Comparison of ENCODE assay signal across 8 mouse cellular contexts in genomic region chr13:118386511-118387447, GRCm38 (mm10). TPM values are rescaled to one million over a fixed set of nuclear protein-coding genes. Genes with fewer than 3 reads are reported as not detected.
DNase-seq lines count a peak whose midpoint lies in the region; ATAC-seq and TF ChIP-seq lines count a peak whose summit lies in the region.

Gene B430218F22Rik, plus strand, starts transcription at chr13:118386630.
Gene Mrps30, minus strand, starts transcription at chr13:118387252.

- peak; percentile 99 for ATAC-seq in frontal cortex, adult (ENCODE audit: low TSS enrichment)
- ATAC-seq in lung, postnatal 0 days, result peak; percentile 99

- H3K27me3 ChIP-seq in hindbrain, embryonic 10.5 days (ENCODE audit: insufficient read depth, poor library complexity, severe bottlenecking), result no peaks in the 10 kb centered on the region
- H3K27me3 ChIP-seq in lung, postnatal 0 days (replicated peaks; ENCODE audit: insufficient read depth, low read length), result no peaks in the 10 kb centered on the region

- peak within 1 kb of the TSS; percentile 95 for H3K4me2 ChIP-seq in lung, postnatal 0 days (replicated peaks; ENCODE audit: low read depth, low read length)

- H3K9me3 ChIP-seq in hindbrain, embryonic 10.5 days, result no peaks in the 10 kb centered on the region
- no peaks in the 10 kb centered on the region for H3K9me3 ChIP-seq in lung, postnatal 0 days (ENCODE audit: low read length)

- peaks cover 9% of the 10 kb centered on the region for H3K4me1 ChIP-seq in hindbrain, embryonic 10.5 days (replicated peaks)
- H3K4me1 ChIP-seq in lung, postnatal 0 days (ENCODE audit: insufficient read depth, low read depth, low read length), result peaks cover 9% of the 10 kb centered on the region; the same call in 1 of the 2 replicates

- peak within 1 kb of the TSS; percentile 94 for H3K4me3 ChIP-seq in hindbrain, embryonic 10.5 days
- H3K4me3 ChIP-seq in lung, postnatal 0 days (ENCODE audit: low read depth, low read length), result peak within 1 kb of the TSS; percentile 98

- no peak for TF ChIP-seq EP300 in lung, postnatal 0 days (IDR thresholded peaks at IDR 0.05)

- peaks cover 32% of the 10 kb centered on the region for H3K36me3 ChIP-seq in hindbrain, embryonic 10.5 days
- H3K36me3 ChIP-seq in lung, postnatal 0 days (ENCODE audit: insufficient read depth, low read length), result peaks cover 9% of the 10 kb centered on the region; the same call in 1 of the 2 replicates

- H3K27ac ChIP-seq in hindbrain, embryonic 10.5 days, result peak within 1 kb of the TSS; percentile 96
- peak within 1 kb of the TSS; percentile 64 for H3K27ac ChIP-seq in lung, postnatal 0 days (ENCODE audit: low read length)

- no peak for TF ChIP-seq CTCF in lung, postnatal 0 days (IDR thresholded peaks at IDR 0.05)

- under 1% methylated on average over 93 of the region's 93 CpGs for WGBS in hindbrain, embryonic 10.5 days
- WGBS in lung, postnatal 0 days, result under 1% methylated on average over 71 of the region's 93 CpGs

- peak within 1 kb of the TSS; percentile 71 for H3K9ac ChIP-seq in lung, postnatal 0 days (replicated peaks; ENCODE audit: low read depth)

- peak; percentile 96 for DNase-seq in MN1 (ENCODE audit: low spot score)
- DNase-seq in cerebellum, adult 9-10 months, result peak; percentile 93
- peak; percentile 94 for DNase-seq in hindbrain, embryonic 10.5 days (ENCODE audit: low spot score)
- peak; percentile 95 for DNase-seq in layer of hippocampus, adult 9-11 months
- DNase-seq in lung, postnatal 0 days (ENCODE audit: low spot score), result peak; percentile 97
- DNase-seq in ovary, postnatal 14 days (ENCODE audit: low spot score), result peak; percentile 92
- peak; percentile 95 for DNase-seq in thymus, postnatal 14 days

RNA-seq across cellular contexts. Expression of gene B430218F22Rik, which starts in this region (rescaled TPM):
- polyA plus RNA-seq in hindbrain, embryonic 10.5 days (2016; fragmentation: Nextera tagmentation; extraction: Ambion mirVana), result 0.49 and 1.1 TPM in 2 replicates
- polyA plus RNA-seq in lung, postnatal 0 days (2015; fragmentation: Nextera tagmentation; extraction: Ambion mirVana), result 0.41 and 1.1 TPM in 2 replicates

RNA-seq across cellular contexts. Expression of gene Mrps30, which starts in this region (rescaled TPM):
- 38.8 and 39.6 TPM in 2 replicates for polyA plus RNA-seq in hindbrain, embryonic 10.5 days (2016; fragmentation: Nextera tagmentation; extraction: Ambion mirVana)
- polyA plus RNA-seq in lung, postnatal 0 days (2015; fragmentation: Nextera tagmentation; extraction: Ambion mirVana), result 20.8 and 21.9 TPM in 2 replicates

Comparison
In these comparisons a context has a peak if more than half of its experiments do, and no peak if none do; other contexts are left out.
1. Peak in every context shown above with its lines: DNase-seq, ATAC-seq, H3K4me3 ChIP-seq and H3K27ac ChIP-seq.